Mouse (Mus musculus) spleen, adult 12 weeks (tissue): ENCODE results near the gene Slco3a1.

ENCODE experiments used
- DNase-seq: peaks from one replicate; pipeline ENCODE4 v3.0.0; 2022; ENCODE audit warnings: low spot score

Gene Slco3a1

GRCm38 (mm10) chr7:74286531-74286930 lies 268.0 kb downstream of the Slco3a1 start:
- DNase-seq, result no peak

DNA sequence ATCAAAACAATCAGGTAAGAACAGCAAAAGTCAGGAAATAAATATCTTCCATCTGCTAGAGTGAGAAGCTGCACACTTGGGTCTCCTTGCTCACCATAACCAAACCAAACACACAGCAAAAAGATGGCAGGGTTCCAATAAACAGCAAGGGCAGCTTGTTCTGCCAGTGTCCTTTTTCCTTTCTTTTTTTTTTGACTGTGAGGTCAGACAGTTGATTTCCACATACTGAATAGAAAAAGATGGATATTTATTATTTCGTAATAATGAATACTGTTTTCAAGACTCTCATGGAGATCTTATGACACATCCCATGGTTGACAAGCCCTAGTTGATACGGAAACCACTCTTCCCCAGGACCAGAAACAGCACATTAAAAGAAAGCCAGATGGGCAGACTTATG lies 274.2 kb downstream of the Slco3a1 start:
- no peak for DNase-seq

DNA sequence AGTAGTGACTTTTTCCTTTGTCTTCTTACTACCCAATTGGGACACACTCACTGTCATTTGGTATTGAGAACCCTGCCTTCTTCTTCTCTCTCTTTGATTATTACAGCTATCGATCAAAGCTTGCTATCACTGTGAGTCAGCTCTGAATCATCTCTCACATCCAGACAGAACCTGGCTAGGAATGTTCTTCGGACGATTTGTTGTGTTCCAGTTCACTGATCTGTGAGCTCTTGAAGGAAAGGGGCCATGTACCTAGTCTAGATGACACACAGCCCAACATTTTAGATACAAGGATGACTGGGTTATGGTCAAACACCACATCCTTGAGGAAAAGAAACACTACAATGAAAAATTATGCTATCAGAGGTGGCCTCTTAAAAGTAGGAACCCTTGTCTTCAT lies 275.2 kb downstream of the Slco3a1 start:
- no peak for DNase-seq

GRCm38 (mm10) chr7:74270089-74270394 lies 284.5 kb downstream of the Slco3a1 start:
- DNase-seq, result no peak

- DNase-seq, result no peak
Observed at GRCm38 (mm10) chr7:74269283-74270088, 285.1 kb downstream of the Slco3a1 start.

GRCm38 (mm10) chr7:74266511-74267168 lies 287.9 kb downstream of the Slco3a1 start:
- DNase-seq, result no peak

DNA sequence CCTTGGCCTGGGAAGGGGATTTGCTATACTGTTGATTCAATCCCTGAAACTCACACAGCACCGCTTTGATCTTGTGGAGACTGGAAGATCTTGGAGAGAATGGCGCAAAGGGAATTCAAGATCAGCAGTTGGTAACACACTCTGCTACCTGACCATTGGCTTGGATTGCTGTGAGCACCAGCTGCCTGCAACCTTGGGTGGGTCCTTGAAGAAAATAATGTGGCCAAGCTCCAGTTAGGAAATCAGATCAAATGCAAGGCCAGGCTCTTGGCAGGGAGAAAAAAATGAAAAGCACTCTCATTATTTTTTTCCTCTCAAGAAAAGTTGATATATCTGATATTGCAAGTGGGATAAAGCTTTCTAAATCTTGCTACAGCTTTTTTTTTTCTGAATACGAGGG lies 298.3 kb downstream of the Slco3a1 start:
- no peak for DNase-seq

GRCm38 (mm10) chr7:74252066-74252465 lies 302.5 kb downstream of the Slco3a1 start:
- DNase-seq, result no peak

DNA sequence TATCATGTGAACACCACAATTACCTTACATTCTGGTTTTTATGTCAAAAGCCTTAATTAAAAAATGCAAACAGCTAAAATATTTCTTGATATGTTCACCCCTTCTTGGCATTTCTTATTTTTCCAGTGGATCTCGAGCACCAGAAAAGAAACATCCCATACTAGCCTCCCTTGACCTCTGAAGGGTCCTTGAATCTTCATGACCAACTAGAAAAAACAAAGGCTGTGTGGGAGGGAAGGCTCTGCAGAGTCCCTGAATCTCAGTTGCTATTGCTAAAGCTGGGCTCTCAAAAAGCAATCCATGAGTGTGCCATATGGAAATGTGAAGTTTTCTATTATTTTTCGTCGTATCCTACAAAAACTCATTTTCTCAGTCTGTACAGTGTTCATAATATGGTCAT lies 313.3 kb downstream of the Slco3a1 start:
- DNase-seq, result no peak

DNA sequence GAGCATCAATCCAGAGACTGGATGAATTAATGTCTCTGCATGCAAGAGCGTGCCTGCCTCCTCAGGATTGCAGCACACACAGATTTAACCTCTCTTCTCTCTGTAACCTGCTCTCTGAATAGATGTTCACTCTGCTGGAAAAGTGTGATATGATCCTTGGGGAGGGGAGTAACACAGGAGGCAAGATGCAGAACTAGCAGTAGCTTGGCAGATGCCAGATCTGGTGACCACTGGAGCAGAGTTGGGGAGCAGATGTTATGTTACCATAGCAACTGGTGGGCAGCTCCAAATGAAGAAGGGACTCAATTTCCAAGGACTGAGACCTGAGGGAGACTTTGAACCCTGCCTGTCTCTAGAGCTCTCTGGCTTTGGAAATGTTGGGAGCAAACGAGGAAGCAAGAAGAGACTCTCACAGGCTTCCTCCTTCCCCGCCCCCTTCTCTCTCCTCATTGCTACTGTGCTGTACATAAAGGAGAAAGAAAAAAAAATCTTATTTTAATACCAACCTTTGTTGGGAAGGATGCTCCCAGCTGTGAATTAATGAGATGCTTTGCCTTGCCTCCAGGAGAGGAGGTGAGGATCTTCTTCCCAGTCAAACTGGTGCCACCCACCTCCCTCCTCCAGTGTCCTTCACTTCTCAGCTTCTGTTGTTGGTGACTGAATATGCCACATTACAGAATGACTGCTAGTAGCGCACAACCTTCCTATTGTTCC lies 314.0 kb downstream of the Slco3a1 start:
- no peak for DNase-seq
